Mouse (Mus musculus) neural tube, embryonic 10.5 days (tissue): ENCODE measurements at regions not wholly inside any gene's neighbourhood (a gene's known extent, or its start where the extent isn't known, plus 50 kb on each side); places are given as distances from the start of the nearest gene placed in this dataset.

ENCODE experiments used
- DNase-seq: peaks from one replicate; pipeline ENCODE4 v3.0.0-alpha.2; 2017; ENCODE audit warnings: low spot score; ENCODE audit errors: extremely low spot score

DNA sequence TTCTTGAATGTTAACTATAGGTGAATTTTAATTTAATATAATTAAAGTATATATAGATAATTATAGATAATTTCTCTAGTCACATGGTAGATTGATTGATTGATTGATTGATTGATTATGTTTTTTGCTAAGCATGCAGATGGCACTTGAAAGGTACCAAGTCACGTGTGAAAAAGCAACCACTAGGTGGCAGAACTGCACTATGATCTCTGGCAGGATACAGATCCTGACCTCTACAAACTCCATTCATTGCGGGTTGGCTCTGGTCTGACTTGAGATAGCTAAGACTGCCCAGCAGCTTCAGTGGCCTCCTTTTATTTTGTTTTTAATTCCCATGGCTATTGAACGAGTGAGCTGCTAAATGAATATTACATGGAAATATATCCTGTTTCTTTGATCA is 229.7 kb upstream of the Grm3 start:
- peak; percentile 22 for DNase-seq

DNA sequence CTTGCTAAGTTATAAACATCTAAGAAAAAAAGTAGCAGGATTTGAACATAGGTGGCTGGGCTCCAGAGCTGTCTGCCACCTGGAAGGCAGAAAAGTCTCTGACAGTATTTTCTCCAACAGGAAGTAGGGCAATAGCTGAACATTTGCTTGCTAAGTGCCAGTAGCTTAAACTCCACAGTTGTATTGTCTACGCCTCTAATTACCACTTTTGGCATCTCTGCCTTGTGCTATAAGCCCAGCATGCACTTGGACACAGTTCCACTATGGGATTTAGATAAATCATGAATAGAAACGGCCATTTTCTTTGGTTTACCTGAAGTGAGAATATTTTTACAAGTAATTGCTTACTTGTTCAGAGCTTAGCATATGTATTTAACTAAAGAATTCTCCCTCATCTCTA is 213.8 kb upstream of the Grm3 start:
- no peak for DNase-seq

DNA sequence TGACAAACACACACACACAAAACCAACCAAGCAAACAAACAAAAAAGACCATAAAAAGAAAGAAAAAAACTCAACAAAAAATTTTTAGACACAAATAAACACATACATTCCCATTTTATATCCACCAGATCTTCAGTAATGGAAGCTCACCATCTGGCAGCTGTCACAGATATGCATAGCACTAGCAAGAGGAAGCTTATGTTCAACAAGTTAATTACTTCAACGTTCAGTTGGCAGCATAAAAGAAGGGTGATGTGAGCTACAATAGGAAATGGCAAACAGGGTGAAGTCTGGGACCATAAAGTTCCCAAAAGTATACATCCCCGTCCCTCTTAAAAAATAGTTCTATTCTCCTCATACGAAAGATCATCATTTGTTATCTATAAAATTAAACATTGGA is 188.0 kb upstream of the Grm3 start:
- DNase-seq = no peak

DNA sequence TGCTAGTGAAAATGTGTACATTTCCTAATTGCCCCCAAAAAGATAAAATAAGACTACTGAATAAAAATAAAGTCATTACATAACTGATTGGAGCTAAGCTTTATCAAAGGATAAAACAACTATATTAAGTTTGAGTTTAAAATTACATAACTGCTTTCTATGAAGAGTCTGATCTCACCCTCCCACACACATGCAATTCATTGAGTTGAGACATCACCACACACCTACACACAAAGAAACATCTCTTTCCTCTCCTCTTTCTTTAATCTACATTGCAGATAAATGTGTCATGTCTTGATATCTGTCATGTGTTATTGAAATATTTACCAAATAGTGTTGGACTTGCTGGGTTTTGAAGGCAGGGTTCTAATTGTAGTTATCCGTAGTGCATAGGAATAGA is 186.8 kb upstream of the Grm3 start:
- no peak for DNase-seq

DNA sequence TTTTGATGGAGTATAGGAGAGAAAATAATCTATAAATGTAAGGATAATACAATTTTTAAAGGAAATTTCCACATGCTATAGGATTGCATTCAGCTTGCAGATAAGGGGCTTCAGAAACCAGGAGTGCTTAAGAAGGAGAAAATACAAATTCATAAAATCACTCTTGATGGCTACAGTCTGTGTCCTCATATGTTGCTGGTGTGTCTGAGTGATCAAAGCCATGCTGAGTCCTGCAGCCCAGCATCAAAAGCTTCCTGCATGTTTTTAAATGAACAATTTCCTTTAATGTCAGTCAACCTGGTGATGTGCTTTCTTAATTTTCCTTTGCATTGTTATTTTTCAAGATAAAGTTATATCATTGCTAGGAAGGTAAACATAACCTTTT is 186.1 kb upstream of the Grm3 start:
- DNase-seq = no peak

DNA sequence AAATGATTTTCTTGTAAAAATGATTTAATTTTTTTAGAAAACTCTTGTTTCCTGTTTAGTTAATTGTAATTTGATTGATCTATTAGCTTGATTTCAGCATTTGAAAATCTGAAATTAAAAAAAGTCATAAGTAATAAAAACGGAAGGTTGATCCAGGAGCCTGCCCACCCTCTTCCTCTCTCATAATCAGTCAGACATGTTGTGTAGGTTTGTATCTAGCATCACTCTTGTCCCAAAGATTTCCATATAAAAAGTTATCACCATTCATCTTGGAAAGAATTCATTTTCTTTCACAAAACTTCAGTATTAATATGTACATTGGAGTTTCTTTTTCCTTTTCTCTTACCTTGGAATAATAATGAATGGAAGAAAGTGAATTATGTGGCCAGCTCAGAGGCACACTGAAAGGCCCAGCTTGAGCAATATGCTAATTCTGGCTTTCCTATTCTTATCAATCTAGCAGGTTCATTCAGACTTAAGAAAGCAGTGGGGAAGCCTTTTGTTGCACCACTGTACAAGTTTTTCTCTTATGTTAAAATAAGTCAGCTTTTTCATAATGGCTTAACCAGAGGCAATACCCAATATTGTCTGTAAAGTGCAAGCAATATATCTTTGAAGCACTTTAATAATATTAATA is 185.6 kb upstream of the Grm3 start:
- DNase-seq = no peak

DNA sequence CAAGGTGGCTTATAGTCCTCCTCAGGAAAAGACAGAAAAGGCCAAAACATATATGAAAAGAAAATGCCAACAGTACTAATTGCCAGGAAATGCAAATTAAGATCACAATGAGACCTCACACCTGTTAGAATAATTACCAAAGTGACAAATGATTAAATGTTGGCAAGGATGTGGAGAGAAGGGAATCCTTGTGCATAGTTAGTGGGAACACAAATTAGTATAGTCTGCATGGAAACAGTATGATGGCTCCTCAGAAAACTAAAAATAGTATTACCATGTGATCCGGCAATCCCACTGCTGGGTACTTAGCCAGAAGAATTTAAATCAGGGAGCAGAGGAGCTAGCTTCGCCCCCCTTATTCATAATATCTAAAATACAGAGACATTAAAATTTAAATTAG is 170.3 kb upstream of the Grm3 start:
- DNase-seq = no peak

DNA sequence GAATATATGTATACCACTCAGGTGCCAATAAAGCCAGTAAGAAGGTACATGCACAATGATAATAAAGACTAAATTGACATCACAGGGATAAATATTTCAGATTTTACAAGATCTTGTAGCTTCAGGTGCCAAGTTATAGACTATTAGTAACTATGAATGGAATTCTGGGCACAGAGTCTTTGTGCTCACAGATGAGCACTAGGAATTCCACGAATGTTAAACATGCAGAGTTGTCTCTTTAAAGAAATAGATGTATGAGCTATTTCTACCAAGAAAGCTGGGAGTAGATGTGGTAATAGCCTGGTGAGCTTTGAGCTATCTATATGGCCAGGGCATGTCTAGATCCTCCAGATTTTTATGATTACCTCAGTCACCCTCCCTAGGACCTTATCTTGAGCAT is 153.1 kb upstream of the Grm3 start:
- DNase-seq = no peak

DNA sequence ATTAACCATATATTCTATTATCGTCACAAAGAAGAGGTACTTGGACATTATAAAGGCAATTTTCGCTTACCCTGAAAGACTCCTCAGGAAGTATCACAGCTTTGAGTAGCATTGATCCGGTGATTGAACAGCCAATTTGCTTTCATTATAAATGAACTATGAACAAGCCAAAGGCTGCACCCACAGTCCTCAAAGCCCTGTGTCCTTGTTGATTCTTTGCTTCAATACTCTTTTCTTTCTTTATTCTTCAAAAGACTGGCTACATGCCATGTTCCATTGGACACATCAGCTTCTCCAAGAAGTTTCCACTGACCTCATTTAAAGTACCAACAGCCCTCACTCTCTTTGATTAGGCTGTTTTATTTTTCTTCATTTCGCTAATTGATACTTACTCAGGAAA is 144.1 kb upstream of the Grm3 start:
- no peak for DNase-seq

DNA sequence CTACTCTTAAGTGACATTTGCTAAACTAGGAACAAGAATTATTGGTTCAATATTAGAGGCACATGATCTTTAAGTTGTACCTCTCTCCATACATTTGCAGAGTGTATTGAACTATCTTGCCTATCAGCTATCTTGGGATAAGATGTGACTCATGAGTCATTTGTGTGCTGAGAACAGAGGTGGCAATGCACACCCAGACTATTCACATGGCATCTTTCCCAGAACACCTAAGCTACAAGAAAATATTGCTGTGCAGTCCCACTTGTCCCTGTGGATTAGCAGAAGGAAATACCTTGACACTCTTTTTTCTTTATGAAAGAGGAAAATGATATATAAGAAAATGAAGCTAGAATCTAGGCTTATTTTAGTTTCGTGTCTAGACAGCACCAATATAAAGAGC is 104.8 kb upstream of the Grm3 start:
- no peak for DNase-seq

DNA sequence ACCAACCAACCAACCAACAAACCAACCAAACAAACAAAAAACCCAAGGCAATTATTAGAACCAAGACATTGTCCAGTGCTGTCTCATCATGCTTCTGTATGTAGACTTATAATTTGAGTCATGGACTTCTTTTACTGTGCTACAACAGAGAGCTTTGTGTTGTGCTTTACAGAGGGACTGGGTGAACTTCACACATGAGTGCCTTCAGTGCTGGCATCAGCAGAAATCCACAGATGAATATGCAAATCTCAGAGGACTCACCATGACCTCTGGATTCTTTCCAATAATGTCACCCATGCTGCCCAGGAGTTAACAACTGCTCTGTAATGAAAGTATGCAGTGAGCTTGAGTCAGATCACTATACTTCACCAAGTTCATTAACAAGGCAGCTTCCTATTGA is 76.7 kb upstream of the Grm3 start:
- no peak for DNase-seq

DNA sequence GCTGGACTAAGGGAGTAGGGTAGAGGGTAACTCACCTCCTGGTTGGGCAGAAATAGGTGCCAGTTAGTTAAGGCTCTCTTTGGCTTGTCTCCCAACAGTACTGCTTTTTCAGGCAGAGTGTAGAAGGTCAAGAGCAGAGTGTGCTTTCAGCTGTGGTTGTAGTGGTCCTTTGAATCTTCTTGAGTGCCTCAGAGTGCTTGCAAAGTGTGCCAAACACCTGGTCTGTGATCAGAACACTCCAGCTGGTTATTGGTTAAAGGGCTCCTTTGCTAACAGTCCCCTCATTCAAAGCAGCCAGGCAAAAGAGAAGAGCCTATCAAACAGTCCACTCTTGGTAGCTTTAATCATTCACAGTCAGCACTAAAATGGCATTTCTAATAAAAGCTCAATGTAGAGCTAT is 56.1 kb upstream of the Grm3 start:
- no peak for DNase-seq
